Mouse (Mus musculus): ENCODE results near the gene Apold1. TPM values are rescaled to one million over a fixed set of nuclear protein-coding genes. Genes with fewer than 3 reads are reported as not detected.

The Apold1 gene
- total RNA-seq, 2 experiments from 2014 or later = 1.1 to 4.9 TPM

GRCm38 (mm10) chr6:135023379-135023778 is 41.9 kb downstream of the Apold1 start:
- intact Hi-C loops (cut with DNase I) = no loop called here
- DNase-seq = no peak

- intact Hi-C loops (cut with DNase I) = no loop called here
- DNase-seq = no peak
These were observed 43.4 kb downstream of the Apold1 start for GRCm38 (mm10) chr6:135024781-135025420.

GRCm38 (mm10) chr6:135026232-135026631 is 44.7 kb downstream of the Apold1 start:
- intact Hi-C loops (cut with DNase I) = loop anchor here (2.0 kb wide), 1 partner anchor 119 kb away; no protein-coding TSS in a partner anchor

GRCm38 (mm10) chr6:135026755-135027154 is 45.2 kb downstream of the Apold1 start:
- intact Hi-C loops (cut with DNase I) = loop anchor here (2.0 kb wide), 1 partner anchor 118 kb away; no protein-coding TSS in a partner anchor
- no peak for DNase-seq

More at GRCm38 (mm10) chr6:135026232-135026631, 44.7 kb downstream of the Apold1 start:
- no peak for DNase-seq

- no peak for DNase-seq
- intact Hi-C loops (cut with DNase I) = no loop called here
These were observed 47.7 kb downstream of the Apold1 start for GRCm38 (mm10) chr6:135029246-135029645.

Other genes with a start within 250 kb of the Apold1 start
- gene Dusp16, start 189.1 kb upstream of the Apold1 start, total RNA-seq (2021) = 10 to 100 TPM; 14.4 to 16.4 TPM
- 1 to 10 TPM; 6.7 to 8.3 TPM for gene Crebl2, start 151.6 kb upstream of the Apold1 start, total RNA-seq (2021)
- gene Gpr19, start 83.1 kb upstream of the Apold1 start, total RNA-seq (2021) = 1 to 10 TPM; 3.5 to 4.6 TPM
- gene Cdkn1b, start 61.3 kb upstream of the Apold1 start, total RNA-seq (2021) = 10 to 100 TPM; 35.3 to 39.5 TPM
- 10 to 100 TPM; 23.7 to 28.2 TPM for gene Ddx47, start 29.9 kb downstream of the Apold1 start, total RNA-seq (2021)
- under 1 TPM; 0.39 to 0.48 TPM for gene Gprc5a, start 83.9 kb downstream of the Apold1 start, total RNA-seq (2021)
- gene Gprc5d, start 136.6 kb downstream of the Apold1 start, total RNA-seq (2021) = not detected
- gene Fam234b, start 216.3 kb downstream of the Apold1 start, total RNA-seq (2021) = 1 to 10 TPM; 2.4 to 4.3 TPM
- gene Hebp1, start 216.3 kb downstream of the Apold1 start, total RNA-seq (2021) = 1 to 10 TPM; 6.8 to 6.9 TPM

Data from gastrocnemius, postnatal 36 days (tissue).